Mouse (Mus musculus) neural tube, embryonic 11.5 days (tissue): ENCODE measurements around the gene Praf2. TPM values are rescaled to one million over a fixed set of nuclear protein-coding genes. Genes with fewer than 3 reads are reported as not detected.
"Not testable (repeated sequence)": the region's sequence is repeated elsewhere in the genome, so short reads cannot be mapped to it uniquely, and the experiment has no call there.

Experiments
- ATAC-seq: fragments of 200-750 bp; cut with Nextera tagmentation; 2 replicates; pipeline ENCODE4 v1.8.0; 2017; ENCODE audit warnings: moderate number of reproducible peaks, mild to moderate bottlenecking, moderate TSS enrichment, moderate library complexity; ENCODE audit not compliant: insufficient read depth, low FRiP score, low TSS enrichment
- DNase-seq: peaks from one replicate; pipeline ENCODE4 v3.0.0-alpha.2; 2015; ENCODE audit warnings: low spot score
- H3K27ac ChIP-seq: fragments of 300-500 bp; sonication (generic); 2 replicates; pipeline ENCODE4 v1.5.1; 2014; ENCODE audit warnings: low read depth, mild to moderate bottlenecking, low read length
- H3K27me3 ChIP-seq: fragments of 300-500 bp; sonication (generic); 2 replicates; pipeline ENCODE4 v1.6.1; 2014; ENCODE audit warnings: mild to moderate bottlenecking, low read length, mixed read lengths; ENCODE audit not compliant: control insufficient read depth, insufficient read depth
- H3K36me3 ChIP-seq: fragments of 300-500 bp; sonication (generic); 2 replicates; pipeline ENCODE4 v1.6.1; 2014; ENCODE audit warnings: mild to moderate bottlenecking, low read length, moderate library complexity, mixed read lengths; ENCODE audit not compliant: control insufficient read depth, insufficient read depth
- H3K4me1 ChIP-seq: fragments of 300-500 bp; sonication (generic); 2 replicates; pipeline ENCODE4 v1.6.1; 2014; ENCODE audit warnings: low read length, mixed read lengths; ENCODE audit not compliant: control insufficient read depth, insufficient read depth
- H3K4me2 ChIP-seq: fragments of 300-500 bp; sonication (generic); 2 replicates; pipeline ENCODE4 v1.6.1; 2014; ENCODE audit warnings: low read depth, mild to moderate bottlenecking, moderate library complexity
- H3K4me3 ChIP-seq: fragments of 300-500 bp; sonication (generic); 2 replicates; pipeline ENCODE4 v1.5.1; 2014; ENCODE audit warnings: low read depth, low read length
- H3K9ac ChIP-seq: fragments of 300-500 bp; sonication (generic); 2 replicates; pipeline ENCODE4 v1.6.1; 2014; ENCODE audit warnings: mild to moderate bottlenecking, low read length
- H3K9me3 ChIP-seq: fragments of 300-500 bp; sonication (generic); 2 replicates; pipeline ENCODE4 v1.6.1; 2016; ENCODE audit warnings: low read length; ENCODE audit not compliant: control insufficient read depth
- WGBS: fragments of 180-500 bp; shearing (Covaris S2); extraction: QIAGEN DNeasy Blood & Tissue Kit; methylation state at CpG from one replicate; pipeline ENCODE4 v1.1.7; 2014; 5-methylcytosine and 5-hydroxymethylcytosine counted together
- polyA plus RNA-seq: library from polyadenylated mRNA; unstranded; fragments of >200 nt; fragmentation: Nextera tagmentation; extraction: Ambion mirVana; gene quantifications from 2 replicates; pipeline ENCODE4 v1.2.1, GENCODE M21; 2014

The Praf2 gene
- polyA plus RNA-seq, 1 experiment from 2014 or later: 102 TPM

GRCm38 (mm10) chrX:7696520-7696919 is 31.7 kb upstream of the Praf2 start:
- WGBS: 46% methylated on average over 6 of the region's 6 CpGs
- no peak overlapping the region for H3K27ac ChIP-seq
- H3K9me3 ChIP-seq: no peaks in the 10 kb centered on the region
- H3K4me3 ChIP-seq: no peak overlapping the region
- no peaks in the 10 kb centered on the region for H3K27me3 ChIP-seq
- DNase-seq: no peak
- H3K4me2 ChIP-seq: 0 out of 2 replicates have a peak overlapping the region, but pooled peaks have one; percentile 22
- no peaks in the 10 kb centered on the region for H3K36me3 ChIP-seq
- H3K4me1 ChIP-seq: no peaks in the 10 kb centered on the region
- H3K9ac ChIP-seq: no peak overlapping the region
- ATAC-seq: peak; percentile 54

GRCm38 (mm10) chrX:7696954-7697381 is 31.3 kb upstream of the Praf2 start, which contains the start of gene Gpkow:
Gpkow (plus strand) TSS chrX:7697131.
- no peaks in the 10 kb centered on the region for H3K4me1 ChIP-seq
- peak within 1 kb of the TSS; percentile 50 for H3K9ac ChIP-seq
- no peaks in the 10 kb centered on the region for H3K27me3 ChIP-seq
- peak within 1 kb of the TSS; percentile 55 for H3K4me3 ChIP-seq
- H3K36me3 ChIP-seq: no peaks in the 10 kb centered on the region
- no peaks in the 10 kb centered on the region for H3K9me3 ChIP-seq
- H3K27ac ChIP-seq: no peak within 1 kb of the TSS
- H3K4me2 ChIP-seq: peak within 1 kb of the TSS; percentile 51
- DNase-seq (peak; percentile 85), ATAC-seq (peak; percentile 89)
- WGBS: 11% methylated on average over 33 of the region's 33 CpGs

- not testable (repeated sequence) for H3K27ac ChIP-seq, ATAC-seq, H3K36me3 ChIP-seq, H3K4me1 ChIP-seq, H3K9me3 ChIP-seq, H3K27me3 ChIP-seq, DNase-seq, H3K9ac ChIP-seq
- WGBS: 32% methylated on average over 5 of the region's 12 CpGs
- Histone ChIP-seq H3K4me2 (peak overlapping the region; percentile 25), H3K4me3 (peak overlapping the region; percentile 23; the same call in 1 of the 2 replicates)
Observed at GRCm38 (mm10) chrX:7713764-7714134, 14.5 kb upstream of the Praf2 start.

- not testable (repeated sequence) for H3K9ac ChIP-seq, H3K27ac ChIP-seq, H3K9me3 ChIP-seq, H3K27me3 ChIP-seq, H3K36me3 ChIP-seq, H3K4me1 ChIP-seq
- WGBS: 16% methylated on average over 24 of the region's 60 CpGs
- H3K4me3 ChIP-seq: peak within 1 kb of the TSS; percentile 23; the same call in 1 of the 2 replicates
- H3K4me2 ChIP-seq: peak within 1 kb of the TSS; percentile 25
- ATAC-seq (peak; percentile 97), DNase-seq (peak; percentile 89)
Observed at GRCm38 (mm10) chrX:7714135-7714899, 13.9 kb upstream of the Praf2 start, which contains the start of gene Wdr45. Wdr45 (plus strand) TSS chrX:7714333.

- H3K4me1 ChIP-seq, H3K27me3 ChIP-seq, H3K4me2 ChIP-seq, ATAC-seq, DNase-seq, H3K36me3 ChIP-seq, H3K9me3 ChIP-seq, H3K27ac ChIP-seq, H3K4me3 ChIP-seq, H3K9ac ChIP-seq: not testable (repeated sequence)
- 30% methylated on average over 1 of the region's 1 CpGs for WGBS
Observed at GRCm38 (mm10) chrX:7716058-7716457, 12.2 kb upstream of the Praf2 start.

GRCm38 (mm10) chrX:7721514-7722281 is 6.5 kb upstream of the Praf2 start, which contains the start of gene Gm45208:
Gm45208 (plus strand) TSS chrX:7722245.
- no peaks in the 10 kb centered on the region for H3K9me3 ChIP-seq
- DNase-seq (peak; percentile 78), ATAC-seq (peak; percentile 83)
- peak within 1 kb of the TSS; percentile 56 for H3K4me2 ChIP-seq
- H3K36me3 ChIP-seq: no peaks in the 10 kb centered on the region
- H3K27ac ChIP-seq: 0 out of 2 replicates have a peak within 1 kb of the TSS, but pooled peaks have one; percentile 40
- no peaks in the 10 kb centered on the region for H3K4me1 ChIP-seq
- peak within 1 kb of the TSS; percentile 48 for H3K4me3 ChIP-seq
- H3K27me3 ChIP-seq: no peaks in the 10 kb centered on the region
- 23% methylated on average over 22 of the region's 22 CpGs for WGBS
- peak within 1 kb of the TSS; percentile 60 for H3K9ac ChIP-seq

- no peak overlapping the region for H3K27ac ChIP-seq
Observed at GRCm38 (mm10) chrX:7722282-7722611, 6.0 kb upstream of the Praf2 start.

GRCm38 (mm10) chrX:7722691-7723090 is 5.5 kb upstream of the Praf2 start:
- peak overlapping the region; percentile 56 for H3K4me2 ChIP-seq
- H3K9ac ChIP-seq: peak overlapping the region; percentile 60
- DNase-seq: no peak
- 24% methylated on average over 4 of the region's 4 CpGs for WGBS
- no peaks in the 10 kb centered on the region for H3K4me1 ChIP-seq
- ATAC-seq: no peak
- H3K4me3 ChIP-seq: peak overlapping the region; percentile 48
- no peaks in the 10 kb centered on the region for H3K36me3 ChIP-seq
- H3K27me3 ChIP-seq: no peaks in the 10 kb centered on the region
- no peaks in the 10 kb centered on the region for H3K9me3 ChIP-seq
- no peak overlapping the region for H3K27ac ChIP-seq

More at GRCm38 (mm10) chrX:7722282-7722611, 6.0 kb upstream of the Praf2 start:
- DNase-seq: no peak
- ATAC-seq: no peak; the same call in 1 of the 2 replicates
- peak overlapping the region; percentile 48 for H3K4me3 ChIP-seq
- H3K4me1 ChIP-seq: no peaks in the 10 kb centered on the region
- peak overlapping the region; percentile 56 for H3K4me2 ChIP-seq
- WGBS: 20% methylated on average over 11 of the region's 11 CpGs
- H3K9ac ChIP-seq: peak overlapping the region; percentile 60
- no peaks in the 10 kb centered on the region for H3K9me3 ChIP-seq
- H3K36me3 ChIP-seq: no peaks in the 10 kb centered on the region
- no peaks in the 10 kb centered on the region for H3K27me3 ChIP-seq
